Mouse (Mus musculus) MEL (cell line): ENCODE results near the gene E2f2. TPM values are rescaled to one million over a fixed set of nuclear protein-coding genes. Genes with fewer than 3 reads are reported as not detected.

Source experiments
- DNase-seq: peaks from one replicate; pipeline ENCODE4 v3.0.0; 2011; ENCODE audit warnings: low read depth, low spot score
- H3K27ac ChIP-seq: 2 replicates; pipeline ENCODE4 v1.5.1; 2012; ENCODE audit warnings: low read depth, mild to moderate bottlenecking, control low read depth, low read length, moderate library complexity; ENCODE audit not compliant: control insufficient read depth
- H3K27me3 ChIP-seq, 2 experiments: fragments of 150-350 bp in 1 of 2; sonication (generic) in 1 of 2; 2 replicates each; pipeline ENCODE4 v1.6.1; 2012; ENCODE audit warnings: low read length in 2 of 2, mild to moderate bottlenecking in 2 of 2, improper control_type of control experiment in 1 of 2, moderate library complexity in 1 of 2; ENCODE audit not compliant: insufficient read depth in 2 of 2, control insufficient read depth in 1 of 2
- H3K36me3 ChIP-seq, 2 experiments: 2 replicates each; pipeline ENCODE4 v1.6.1; 2012 to 2014; ENCODE audit warnings: low read length in 2 of 2, improper control_type of control experiment in 1 of 2, inconsistent platforms in 1 of 2, mild to moderate bottlenecking in 1 of 2; ENCODE audit not compliant: insufficient read depth in 2 of 2, control insufficient read depth in 1 of 2
- H3K4me1 ChIP-seq, 2 experiments: fragments of 150-350 bp in 1 of 2; sonication (generic) in 1 of 2; 2 replicates each; pipeline ENCODE4 v1.6.1; 2012; ENCODE audit warnings: low read length in 2 of 2, improper control_type of control experiment in 1 of 2, mild to moderate bottlenecking in 1 of 2; ENCODE audit not compliant: insufficient read depth in 2 of 2, control insufficient read depth in 1 of 2
- H3K4me3 ChIP-seq, 2 experiments: fragments of 150-350 bp in 1 of 2; sonication (generic) in 1 of 2; 2 replicates each; pipeline ENCODE4 v1.5.1; 2012; ENCODE audit warnings: low read depth in 2 of 2, low read length in 2 of 2, mild to moderate bottlenecking in 2 of 2, moderate library complexity in 2 of 2, control low read depth in 1 of 2, improper control_type of control experiment in 1 of 2; ENCODE audit not compliant: control insufficient read depth in 1 of 2, insufficient read depth in 1 of 2
- H3K79me2 ChIP-seq: 2 replicates; pipeline ENCODE4 v1.6.1; 2012; ENCODE audit warnings: mild to moderate bottlenecking, low read length, moderate library complexity; ENCODE audit not compliant: control insufficient read depth, poor library complexity, insufficient read depth
- H3K9ac ChIP-seq: 2 replicates; pipeline ENCODE4 v1.6.1; 2012; ENCODE audit warnings: low read depth, mild to moderate bottlenecking, control low read depth, low read length, moderate library complexity; ENCODE audit not compliant: control insufficient read depth, poor library complexity, severe bottlenecking
- H3K9me3 ChIP-seq: fragments of 150-350 bp; sonication (generic); replicated peaks from 2 replicates; pipeline ENCODE4 v1.6.1; 2012; ENCODE audit warnings: mild to moderate bottlenecking, low read length, improper control_type of control experiment, moderate library complexity; ENCODE audit not compliant: insufficient read depth
- BHLHE40 ChIP-seq: IDR thresholded peaks from 2 replicates; pipeline ENCODE4 v1.6.1; 2012; ENCODE audit warnings: low read depth, mild to moderate bottlenecking, inconsistent platforms, low read length, improper control_type of control experiment, borderline replicate concordance
- CHD1 ChIP-seq: IDR thresholded peaks from 2 replicates; pipeline ENCODE4 v1.6.1; 2012; ENCODE audit warnings: low read depth, mild to moderate bottlenecking, inconsistent platforms, low read length, improper control_type of control experiment
- EP300 ChIP-seq, 2 experiments: IDR thresholded peaks; 2 replicates each; pipeline ENCODE4 v1.6.1; 2011; ENCODE audit warnings: improper control_type of control experiment in 2 of 2, low read length in 2 of 2, low read depth in 1 of 2, mild to moderate bottlenecking in 1 of 2
- ETS1 ChIP-seq: IDR thresholded peaks from 2 replicates; pipeline ENCODE4 v1.6.1; 2012; ENCODE audit warnings: low read depth, mild to moderate bottlenecking, inconsistent platforms, low read length, improper control_type of control experiment, moderate library complexity
- GABPA ChIP-seq: IDR thresholded peaks from 2 replicates; pipeline ENCODE4 v1.6.1; 2012; ENCODE audit warnings: low read depth, mild to moderate bottlenecking, inconsistent platforms, low read length, improper control_type of control experiment, moderate library complexity
- GATA1 ChIP-seq: IDR thresholded peaks from 2 replicates; pipeline ENCODE4 v1.6.1; 2011; ENCODE audit warnings: low read depth, low read length, improper control_type of control experiment
- HCFC1 ChIP-seq: IDR thresholded peaks from 2 replicates; pipeline ENCODE4 v1.6.1; 2012; ENCODE audit warnings: low read depth, mild to moderate bottlenecking, inconsistent platforms, low read length, improper control_type of control experiment, moderate library complexity
- KAT2A ChIP-seq: conservative IDR thresholded peaks from 2 replicates; pipeline ENCODE4 v1.6.1; 2012; ENCODE audit warnings: low read depth, low read length, improper control_type of control experiment, inconsistent platforms
- MAFK ChIP-seq: IDR thresholded peaks from 2 replicates; pipeline ENCODE4 v1.6.1; 2011; ENCODE audit warnings: low read depth, mild to moderate bottlenecking, low read length, improper control_type of control experiment, borderline replicate concordance
- MAZ ChIP-seq: IDR thresholded peaks from 2 replicates; pipeline ENCODE4 v1.6.1; 2012; ENCODE audit warnings: low read depth, mild to moderate bottlenecking, inconsistent platforms, low read length, improper control_type of control experiment
- MEF2A ChIP-seq: IDR thresholded peaks from 2 replicates; pipeline ENCODE4 v1.6.1; 2014; ENCODE audit warnings: low read depth, mild to moderate bottlenecking, inconsistent platforms, low read length, improper control_type of control experiment; ENCODE audit not compliant: poor library complexity, insufficient replicate concordance, severe bottlenecking; ENCODE audit errors: extremely low read depth
- MXI1 ChIP-seq: IDR thresholded peaks from 2 replicates; pipeline ENCODE4 v1.6.1; 2011; ENCODE audit warnings: mild to moderate bottlenecking, low read depth, low read length, improper control_type of control experiment
- NELFE ChIP-seq: IDR thresholded peaks from 2 replicates; pipeline ENCODE4 v1.6.1; 2011; ENCODE audit warnings: low read depth, low read length, improper control_type of control experiment
- NRF1 ChIP-seq: IDR thresholded peaks from 2 replicates; pipeline ENCODE4 v1.6.1; 2014; ENCODE audit warnings: low read depth, mild to moderate bottlenecking, inconsistent platforms, low read length, improper control_type of control experiment, moderate library complexity; ENCODE audit not compliant: poor library complexity, insufficient read depth, severe bottlenecking
- POLR2A ChIP-seq, 2 experiments: IDR thresholded peaks; 2 replicates each; pipeline ENCODE4 v1.6.1; 2011 to 2012; ENCODE audit warnings: low read length in 2 of 2, mild to moderate bottlenecking in 2 of 2, control low read depth in 1 of 2, improper control_type of control experiment in 1 of 2, low read depth in 1 of 2, moderate library complexity in 1 of 2; ENCODE audit not compliant: control insufficient read depth in 1 of 2, insufficient read depth in 1 of 2, poor library complexity in 1 of 2
- POLR2AphosphoS2 ChIP-seq: IDR thresholded peaks from 2 replicates; pipeline ENCODE4 v1.6.1; 2011; ENCODE audit warnings: low read length, improper control_type of control experiment
- POLR2AphosphoS5 ChIP-seq: IDR thresholded peaks from 2 replicates; pipeline ENCODE4 v1.6.1; 2012; ENCODE audit warnings: low read depth, borderline replicate concordance, mild to moderate bottlenecking, inconsistent platforms, low read length, moderate library complexity, mixed read lengths
- RCOR1 ChIP-seq: IDR thresholded peaks from 2 replicates; pipeline ENCODE4 v1.6.1; 2012; ENCODE audit warnings: low read depth, mild to moderate bottlenecking, inconsistent platforms, low read length, improper control_type of control experiment
- SIN3A ChIP-seq: IDR thresholded peaks from 2 replicates; pipeline ENCODE4 v1.6.1; 2012; ENCODE audit warnings: low read length, improper control_type of control experiment, inconsistent platforms
- SMC3 ChIP-seq: IDR thresholded peaks from 2 replicates; pipeline ENCODE4 v1.6.1; 2011; ENCODE audit warnings: low read depth, low read length, improper control_type of control experiment
- TBP ChIP-seq: IDR thresholded peaks from 2 replicates; pipeline ENCODE4 v1.8.0; 2011; ENCODE audit warnings: low read depth, low read length, improper control_type of control experiment
- TCF12 ChIP-seq: IDR thresholded peaks from 2 replicates; pipeline ENCODE4 v1.6.1; 2014; ENCODE audit warnings: low read depth, mild to moderate bottlenecking, inconsistent platforms, low read length, improper control_type of control experiment, moderate library complexity
- ZC3H11A ChIP-seq: IDR thresholded peaks from 2 replicates; pipeline ENCODE4 v1.6.1; 2012; ENCODE audit warnings: low read depth, mild to moderate bottlenecking, inconsistent platforms, low read length, improper control_type of control experiment
- ZKSCAN1 ChIP-seq: IDR thresholded peaks from 2 replicates; pipeline ENCODE4 v1.6.1; 2012; ENCODE audit warnings: low read depth, mild to moderate bottlenecking, inconsistent platforms, low read length, improper control_type of control experiment, moderate library complexity
- polyA plus RNA-seq, 2 experiments: library from polyadenylated mRNA; stranded (reverse) in 1 of 2; unstranded in 1 of 2; fragments of >175 nt in 1 of 2; fragments of >200 nt in 1 of 2; gene quantifications; 2 replicates each; pipeline versions ENCODE4 v1.2.1 to v1.2.4; 2012; ENCODE audit warnings: low replicate concordance in 2 of 2, low read depth in 1 of 2; ENCODE audit not compliant: insufficient read length in 2 of 2, insufficient read depth in 1 of 2, missing spikeins in 1 of 2
- total RNA-seq: library from RNA; depleted of rRNA; stranded (reverse); fragments of 300-350 nt; gene quantifications from 2 replicates; pipeline ENCODE4 v1.2.3, GENCODE M21; 2012

Gene E2f2
- total and polyA plus RNA-seq, 3 experiments: 11.2 to 25.4 TPM; not detected in 1

DNA sequence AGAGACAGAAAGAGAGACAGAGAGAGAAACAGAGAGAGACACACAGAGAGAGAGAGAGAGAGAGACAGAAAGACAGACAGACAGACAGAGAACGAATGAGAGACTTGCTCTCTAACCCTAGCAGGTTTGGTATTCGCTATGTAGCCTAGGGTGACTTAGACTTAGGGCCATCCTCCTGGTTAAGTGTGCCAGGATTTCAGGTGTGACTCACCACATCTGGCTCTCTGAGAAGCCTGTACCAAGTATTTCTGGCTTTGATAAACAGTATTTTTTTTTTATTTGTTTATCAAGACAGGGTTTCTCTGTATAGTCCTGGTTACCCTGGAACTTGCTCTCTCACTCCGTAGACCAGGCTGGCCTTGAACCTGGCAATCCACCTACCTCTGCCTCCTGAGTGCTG, 4.5 kb upstream of the E2f2 start:
- TF ChIP-seq MAZ (no peak), BHLHE40 (no peak), RCOR1 (no peak), ZC3H11A (no peak), POLR2AphosphoS5 (no peak), MEF2A (no peak), EP300 (IDR thresholded peaks at IDR 0.05; ENCODE audit: low read depth in 1 of 2, low read length in 2 of 2) (no peak), ETS1 (no peak), SIN3A (no peak), MAFK (no peak), MXI1 (no peak), GABPA (no peak), KAT2A (no peak)
- H3K4me1 ChIP-seq: 0 out of 4 replicates have a peak, but pooled peaks cover 0 to 3% of the 10 kb centered on the region in 2 experiments
- no peak for DNase-seq
- no peak overlapping the region for H3K9ac ChIP-seq
- H3K9me3 ChIP-seq: no peaks in the 10 kb centered on the region
- H3K79me2 ChIP-seq: peaks cover 5% of the 10 kb centered on the region
- no peaks in the 10 kb centered on the region for H3K36me3 ChIP-seq
- H3K27ac ChIP-seq: no peak overlapping the region
- H3K27me3 ChIP-seq: no peaks in the 10 kb centered on the region
- H3K4me3 ChIP-seq: no peak overlapping the region

DNA sequence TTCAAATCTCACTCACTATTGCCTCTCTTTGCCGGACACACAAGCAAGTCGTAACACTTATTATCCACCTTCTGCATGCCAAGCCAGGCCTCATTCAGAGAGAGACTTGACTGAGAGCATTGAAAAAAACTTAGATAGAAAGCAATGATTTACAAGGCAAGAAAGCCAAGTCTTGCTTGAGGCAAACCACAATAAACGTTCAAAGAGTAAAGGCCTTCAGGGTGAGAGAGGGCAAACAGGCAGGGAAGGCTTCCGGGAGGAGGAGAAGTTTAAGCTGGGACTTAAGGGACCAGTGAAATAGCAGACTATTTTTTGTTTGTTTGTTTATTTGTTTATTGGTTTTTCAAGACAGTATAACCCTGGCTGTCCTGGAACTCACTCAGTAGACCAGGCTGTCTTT, 1.8 kb upstream of the E2f2 start:
- H3K9ac ChIP-seq: no peak overlapping the region
- peaks cover 28% of the 10 kb centered on the region for H3K79me2 ChIP-seq
- H3K9me3 ChIP-seq: no peaks in the 10 kb centered on the region
- H3K4me3 ChIP-seq: no peak overlapping the region
- no peak for DNase-seq
- H3K27me3 ChIP-seq: no peaks in the 10 kb centered on the region
- no peak for TF ChIP-seq ZKSCAN1
- no peak for TF ChIP-seq CHD1
- TF ChIP-seq TCF12: no peak
- TF ChIP-seq GATA1: no peak
- TF ChIP-seq NRF1: no peak
- TF ChIP-seq RCOR1: no peak
- no peak for TF ChIP-seq POLR2AphosphoS2
- no peak for TF ChIP-seq SMC3
- TF ChIP-seq ZC3H11A: no peak
- no peak for TF ChIP-seq NELFE
- TF ChIP-seq HCFC1: no peak
- no peak for TF ChIP-seq SIN3A
- TF ChIP-seq KAT2A: no peak
- no peak for TF ChIP-seq TBP
- TF ChIP-seq ETS1: no peak
- TF ChIP-seq POLR2AphosphoS5: no peak
- TF ChIP-seq POLR2A (IDR thresholded peaks at IDR 0.05; ENCODE audit: control insufficient read depth in 1 of 2, insufficient read depth in 1 of 2, low read depth in 1 of 2, low read length in 2 of 2, poor library complexity in 1 of 2): no peak
- no peak for TF ChIP-seq MAZ
- TF ChIP-seq EP300 (IDR thresholded peaks at IDR 0.05; ENCODE audit: low read depth in 1 of 2, low read length in 2 of 2): no peak
- TF ChIP-seq MEF2A: no peak
- H3K36me3 ChIP-seq: peaks cover 0 to 15% of the 10 kb centered on the region in 2 experiments; a peak in 2 of 4 replicates
- peaks cover 9 to 19% of the 10 kb centered on the region in 2 experiments for H3K4me1 ChIP-seq
- H3K27ac ChIP-seq: no peak overlapping the region
